Mouse (Mus musculus) heart, adult 2 months (tissue): ENCODE results near the gene Dpm3.

ENCODE experiments used
- CTCF ChIP-seq: fragments of 200-600 bp; IDR thresholded peaks from 2 replicates; pipeline ENCODE4 v1.8.1; 2022; ENCODE audit warnings: antibody characterized with exemption, mild to moderate bottlenecking, moderate library complexity
- EP300 ChIP-seq: fragments of 200-500 bp; IDR thresholded peaks from 2 replicates; pipeline ENCODE4 v1.6.1; 2011; ENCODE audit warnings: low read depth, low read length, control low read depth; ENCODE audit not compliant: insufficient read depth
- POLR2A ChIP-seq: fragments of 200-500 bp; IDR thresholded peaks from 2 replicates; pipeline ENCODE4 v1.6.1; 2011; ENCODE audit warnings: mild to moderate bottlenecking, low read depth, low read length, control low read depth; ENCODE audit not compliant: insufficient read depth

- TF ChIP-seq POLR2A, result no peak
- no peak for TF ChIP-seq EP300
- no peak for TF ChIP-seq CTCF
Observed at GRCm38 (mm10) chr3:89229276-89229675, 29.9 kb upstream of the Dpm3 start.
